Mouse (Mus musculus) cerebral cortex, adult 2 months (tissue): ENCODE results near the gene Ube2c.

Experiments
- WGBS: fragments of 180-500 bp; shearing (Covaris S2); methylation state at CpG from one replicate; pipeline ENCODE4 v1.1.7; 2018; 5-methylcytosine and 5-hydroxymethylcytosine counted together

Ube2c gene

GRCm38 (mm10) chr2:164761971-164762370, 7.7 kb upstream of the Ube2c start:
- WGBS: 98% methylated on average over 4 of the region's 4 CpGs

GRCm38 (mm10) chr2:164762593-164762992, 7.1 kb upstream of the Ube2c start:
- WGBS: 87% methylated on average over 7 of the region's 7 CpGs

- WGBS: 35% methylated on average over 3 of the region's 3 CpGs
Observed at GRCm38 (mm10) chr2:164765841-164766240, 3.9 kb upstream of the Ube2c start.

GRCm38 (mm10) chr2:164767812-164768540, 1.7 kb upstream of the Ube2c start:
- 91% methylated on average over 15 of the region's 15 CpGs for WGBS

GRCm38 (mm10) chr2:164770279-164770678, 581 bp downstream of the Ube2c start:
- WGBS: 3% methylated on average over 15 of the region's 15 CpGs

- 57% methylated on average over 8 of the region's 8 CpGs for WGBS
Observed at GRCm38 (mm10) chr2:164771123-164771522, 1.4 kb downstream of the Ube2c start.

GRCm38 (mm10) chr2:164773229-164773988, 3.7 kb downstream of the Ube2c start:
- WGBS: 84% methylated on average over 14 of the region's 14 CpGs

- 83% methylated on average over 5 of the region's 5 CpGs for WGBS
Observed at GRCm38 (mm10) chr2:164773989-164774364, 4.3 kb downstream of the Ube2c start.

- 90% methylated on average over 6 of the region's 6 CpGs for WGBS
Observed at GRCm38 (mm10) chr2:164776130-164776529, 6.4 kb downstream of the Ube2c start.

- 73% methylated on average over 17 of the region's 17 CpGs for WGBS
Observed at GRCm38 (mm10) chr2:164776801-164777200, 7.1 kb downstream of the Ube2c start.

- whole genome bisulfite sequencing: 75% methylated on average over 30 of the region's 30 CpGs
Observed at GRCm38 (mm10) chr2:164777246-164778014, 7.7 kb downstream of the Ube2c start.

- 93% methylated on average over 11 of the region's 11 CpGs for WGBS
Observed at GRCm38 (mm10) chr2:164778015-164778287, 8.3 kb downstream of the Ube2c start.

GRCm38 (mm10) chr2:164778809-164779208, 9.1 kb downstream of the Ube2c start:
- 67% methylated on average over 7 of the region's 7 CpGs for WGBS

GRCm38 (mm10) chr2:164779481-164780086, 9.9 kb downstream of the Ube2c start, which contains the start of gene Tnnc2:
TSS of gene Tnnc2 (minus strand) at chr2:164779967.
- WGBS: 70% methylated on average over 8 of the region's 8 CpGs

GRCm38 (mm10) chr2:164781876-164782275, 12.2 kb downstream of the Ube2c start:
- 70% methylated on average over 4 of the region's 4 CpGs for WGBS

- WGBS: 77% methylated on average over 7 of the region's 7 CpGs
Observed at GRCm38 (mm10) chr2:164783926-164784581, 14.4 kb downstream of the Ube2c start.

- WGBS: 7% methylated on average over 7 of the region's 7 CpGs
Observed at GRCm38 (mm10) chr2:164784869-164785420, 15.2 kb downstream of the Ube2c start.

- under 1% methylated on average over 81 of the region's 89 CpGs for WGBS
Observed at GRCm38 (mm10) chr2:164785481-164786387, 16.0 kb downstream of the Ube2c start, which contains the start of gene Snx21. TSS of gene Snx21 (plus strand) at chr2:164785823.

GRCm38 (mm10) chr2:164786388-164786885, 16.7 kb downstream of the Ube2c start:
- WGBS: 6% methylated on average over 15 of the region's 15 CpGs

GRCm38 (mm10) chr2:164787032-164787431, 17.3 kb downstream of the Ube2c start:
- WGBS: 67% methylated on average over 3 of the region's 3 CpGs
